Mouse (Mus musculus) brain, embryonic 18.5 days (tissue): ENCODE results near the gene Lctl.
A peak's percentile ranks its signal among the peaks of the same experiment; 100 is the strongest.
"Not testable (repeated sequence)": the region's sequence is repeated elsewhere in the genome, so short reads cannot be mapped to it uniquely, and the experiment has no call there.

Experiments
- DNase-seq: peaks from one replicate; pipeline ENCODE4 v3.0.0-alpha.2; 2012; ENCODE audit warnings: low read depth, low spot score

Gene Lctl

DNA sequence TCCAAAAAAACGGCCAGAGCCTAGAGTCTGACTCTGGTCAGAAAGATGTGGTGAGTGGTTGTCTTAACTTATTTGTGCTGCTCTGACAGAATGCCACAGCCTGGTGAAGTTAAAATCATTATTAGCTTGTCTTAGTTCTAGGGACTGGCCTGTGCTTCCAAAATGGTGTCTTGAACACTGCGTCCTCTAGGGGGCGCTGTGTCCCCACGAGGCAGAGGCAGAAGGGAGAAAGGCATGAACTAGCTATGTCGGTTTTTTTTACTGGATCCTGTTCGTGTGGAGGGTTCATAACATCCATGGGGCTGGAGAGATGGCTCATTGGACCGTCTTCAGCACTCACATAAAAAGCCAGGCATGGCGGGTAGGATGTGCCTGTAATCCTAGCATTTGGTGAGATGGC is 3.0 kb downstream of the Lctl start:
- no peak for DNase-seq

DNA sequence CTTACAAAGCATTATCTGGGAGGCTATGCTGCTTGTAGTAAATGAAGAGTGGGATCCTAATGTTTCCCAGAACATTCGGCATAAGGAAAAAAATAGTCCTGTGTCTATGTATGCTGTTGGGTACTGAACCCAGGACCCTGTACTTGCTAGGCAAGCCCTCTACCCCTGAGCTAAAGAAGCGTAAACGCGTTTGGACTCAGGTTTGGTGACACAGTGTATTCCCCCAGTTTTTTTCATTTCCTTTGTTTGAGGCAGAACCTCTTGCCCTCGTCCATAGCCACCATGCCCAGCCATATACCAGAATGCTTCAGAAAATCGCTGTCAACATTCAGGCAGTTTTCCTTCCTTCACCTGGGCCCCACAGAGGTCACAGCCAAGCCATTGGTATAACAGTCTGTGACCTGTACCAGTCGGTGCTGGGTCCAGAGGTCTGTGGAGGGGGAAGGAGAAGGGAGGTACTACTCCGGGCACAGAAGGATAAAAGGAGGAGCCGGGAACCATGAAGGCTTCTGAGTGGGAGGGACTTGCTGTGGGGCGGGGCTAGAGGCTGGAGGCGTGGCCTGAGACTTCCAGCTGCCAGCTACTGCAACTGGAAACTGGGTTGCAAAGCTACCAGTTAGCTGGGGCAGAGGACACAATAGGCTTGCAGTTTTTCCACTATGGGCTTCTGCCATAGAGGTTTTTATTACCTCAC is 3.8 kb downstream of the Lctl start:
- no peak for DNase-seq

DNA sequence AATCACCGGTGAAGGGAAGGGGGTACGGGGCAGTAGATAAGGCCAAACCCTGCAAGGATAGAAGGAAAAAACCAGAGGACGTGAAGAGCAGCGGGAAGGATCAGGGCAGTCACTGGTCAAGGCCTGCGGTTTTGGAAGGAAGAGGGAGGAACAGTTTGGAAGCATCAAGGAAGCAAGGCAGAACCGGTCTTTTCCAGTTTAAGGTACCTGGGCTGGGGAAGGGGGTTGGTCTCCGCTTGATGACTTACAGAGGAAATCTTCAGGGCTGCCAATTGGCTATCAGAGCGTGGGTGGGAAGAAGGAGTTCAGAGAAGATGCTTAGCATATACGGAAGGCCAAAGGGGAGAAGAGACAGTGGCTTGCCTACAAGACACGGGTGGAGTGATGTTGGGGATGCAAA is 5.7 kb downstream of the Lctl start:
- DNase-seq = no peak

DNA sequence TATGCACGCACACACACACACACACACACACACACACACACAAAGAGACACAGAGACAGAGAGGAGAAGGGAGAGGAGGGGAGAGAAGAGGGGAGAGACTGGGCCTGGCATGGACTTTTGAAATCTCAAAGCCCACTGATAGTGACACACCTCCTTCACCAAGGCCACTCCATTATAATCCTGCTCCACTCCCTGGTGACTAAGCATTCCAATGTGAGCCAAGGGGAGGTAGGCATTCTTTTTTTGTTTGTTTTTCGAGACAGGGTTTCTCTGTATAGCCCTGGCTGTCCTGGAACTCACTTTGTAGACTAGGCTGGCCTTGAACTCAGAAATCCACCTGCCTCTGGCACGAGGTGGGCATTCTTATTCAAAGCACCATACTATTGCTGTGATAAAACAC is 7.9 kb downstream of the Lctl start:
- DNase-seq = not testable (repeated sequence)

DNA sequence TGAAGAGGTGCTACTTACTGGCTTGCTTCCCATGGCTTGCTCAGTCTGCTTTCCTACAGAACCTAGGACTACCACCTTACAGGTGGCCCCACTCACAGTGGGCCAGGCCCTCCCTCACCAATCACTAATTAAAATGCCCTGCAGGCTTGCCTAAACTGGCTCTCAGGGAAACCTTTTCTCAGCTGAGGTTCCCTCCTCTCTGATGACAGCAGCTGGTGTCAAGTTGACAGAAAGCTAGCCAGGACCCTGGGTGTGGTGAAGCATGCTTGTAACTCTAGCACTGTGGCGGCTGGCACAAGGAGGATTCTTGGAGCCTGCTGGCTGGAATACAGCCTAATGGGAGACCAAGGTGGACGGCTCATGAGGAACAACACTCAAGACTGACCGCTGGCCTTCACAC is 8.4 kb downstream of the Lctl start:
- no peak for DNase-seq

DNA sequence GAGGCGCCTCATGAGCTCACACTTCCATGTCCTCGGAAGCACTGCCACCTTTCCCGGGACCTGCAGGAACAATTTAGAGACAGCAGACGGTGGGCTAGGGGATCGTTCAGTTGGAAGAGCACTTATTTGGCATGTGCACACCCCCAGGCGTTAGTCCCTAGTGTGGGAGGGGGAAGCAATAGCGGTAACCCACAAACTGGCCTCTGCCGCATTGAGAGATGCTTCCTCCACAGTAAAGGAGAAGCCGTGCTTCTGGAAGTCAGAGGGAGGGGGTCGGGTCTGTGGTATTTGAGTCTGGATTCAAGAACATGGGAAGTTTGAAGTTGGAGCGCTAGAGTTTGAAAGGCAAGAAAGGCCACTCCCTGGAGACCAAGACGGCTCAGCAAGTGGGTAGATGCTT is 9.2 kb downstream of the Lctl start:
- DNase-seq = no peak

DNA sequence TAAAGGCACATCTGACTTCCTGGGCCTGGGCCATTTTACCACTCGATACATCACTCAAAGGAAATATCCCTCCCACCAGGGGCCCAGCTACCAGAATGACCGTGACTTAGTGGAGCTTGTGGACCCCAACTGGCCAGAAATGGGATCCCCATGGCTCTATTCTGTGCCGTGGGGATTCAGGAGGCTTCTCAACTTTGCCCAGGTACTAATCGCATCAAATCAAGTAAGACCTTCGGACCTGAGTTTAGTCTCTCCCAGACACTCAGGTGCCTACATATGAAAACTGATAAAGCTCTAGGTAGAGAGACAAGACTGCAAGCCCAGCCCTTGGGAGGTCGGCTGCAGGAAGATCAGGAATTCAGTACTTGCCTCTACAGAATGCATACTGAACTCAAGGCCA is 14.7 kb downstream of the Lctl start:
- DNase-seq = no peak

DNA sequence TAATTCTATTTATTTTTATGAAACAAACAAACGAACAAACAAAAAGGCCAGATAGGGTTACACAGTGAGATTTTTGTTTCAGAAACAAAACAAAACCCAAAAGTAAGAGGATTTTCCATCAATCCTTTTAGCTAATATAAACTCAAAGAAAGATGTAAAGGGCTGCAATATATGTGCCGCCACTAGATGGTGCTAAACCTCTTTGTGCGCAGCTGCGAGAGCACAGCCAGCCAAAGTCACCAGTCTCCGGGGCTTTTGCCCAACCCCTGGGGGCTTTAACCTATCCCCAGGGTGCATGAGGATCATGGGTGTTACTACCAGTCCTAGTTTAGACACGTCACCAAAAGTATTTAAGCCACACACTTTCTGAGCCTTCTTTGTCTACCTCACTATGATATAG is 21.9 kb downstream of the Lctl start:
- not testable (repeated sequence) for DNase-seq

DNA sequence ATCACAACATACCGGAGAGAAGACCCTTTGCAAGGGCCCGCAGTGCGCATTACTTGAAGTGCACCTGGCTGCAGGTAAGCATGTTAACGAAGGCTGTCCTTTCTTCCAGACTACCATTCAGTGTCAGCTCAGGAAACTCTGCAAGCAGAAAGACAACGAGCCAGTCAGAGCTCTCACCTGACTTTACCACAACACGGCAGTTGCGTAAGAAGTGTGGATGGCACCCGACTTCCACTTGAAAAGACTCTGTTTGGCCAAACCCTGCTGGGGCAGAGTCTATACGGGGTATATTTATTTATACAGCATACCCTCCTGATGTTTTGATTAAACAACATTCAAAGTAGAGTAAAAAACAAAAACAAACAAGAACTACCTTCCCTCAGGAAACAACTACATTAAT is 22.9 kb downstream of the Lctl start:
- DNase-seq = no peak

DNA sequence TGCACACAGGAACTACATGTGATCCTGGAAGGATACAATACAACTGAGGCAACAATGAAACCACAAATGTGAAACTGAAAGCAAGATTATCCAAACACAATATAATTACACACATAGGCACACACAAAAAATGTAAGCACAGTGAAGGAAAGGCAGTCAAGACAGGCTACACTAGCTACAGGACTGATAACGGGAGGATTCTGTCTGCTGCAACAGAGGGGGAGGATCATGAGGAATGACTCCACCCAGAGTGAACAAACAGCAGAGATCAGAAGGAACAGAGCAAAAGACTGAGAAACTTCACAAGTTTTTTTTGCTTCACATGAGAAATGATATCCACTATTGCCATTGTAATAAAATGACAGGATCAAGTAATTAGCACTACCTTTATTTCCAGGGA is 39.7 kb downstream of the Lctl start:
- no peak for DNase-seq

DNA sequence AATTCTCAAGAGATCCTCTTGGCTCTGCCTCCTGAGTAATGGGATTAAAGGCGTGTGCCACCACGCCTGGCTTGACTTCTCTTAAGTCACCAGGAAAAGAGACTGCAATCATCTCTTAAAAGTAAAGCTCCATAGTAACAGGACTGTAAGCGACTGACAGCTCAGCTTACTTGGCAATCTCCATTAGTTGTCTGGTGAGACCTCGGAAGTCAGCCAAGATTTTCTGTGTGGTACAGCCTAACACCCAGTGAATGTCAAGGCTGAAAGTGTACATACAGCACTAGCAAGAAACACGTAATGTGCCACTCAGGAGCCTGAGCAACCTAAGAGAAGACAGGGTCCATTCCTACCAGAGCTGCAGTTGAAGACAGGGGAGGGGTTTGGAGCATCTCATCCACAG is 43.5 kb downstream of the Lctl start:
- DNase-seq = no peak

DNA sequence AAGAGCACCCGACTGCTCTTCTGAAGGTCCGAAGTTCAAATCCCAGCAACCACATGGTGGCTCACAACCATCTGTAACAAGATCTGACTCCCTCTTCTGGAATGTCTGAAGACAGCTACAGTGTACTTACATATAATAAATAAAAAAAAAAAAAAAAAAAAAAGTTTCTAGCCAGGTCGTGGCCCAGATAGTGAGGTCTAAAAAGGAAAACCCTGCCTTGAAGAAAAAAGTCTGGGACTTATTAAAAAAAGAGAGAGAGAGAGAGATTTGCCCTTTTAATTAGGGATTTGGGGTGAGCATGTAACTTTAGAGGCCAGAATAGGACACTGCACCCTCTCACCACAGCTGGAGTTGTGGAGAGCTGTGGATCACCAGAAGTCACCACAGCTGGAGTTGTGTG is 53.0 kb downstream of the Lctl start:
- DNase-seq = not testable (repeated sequence)

DNA sequence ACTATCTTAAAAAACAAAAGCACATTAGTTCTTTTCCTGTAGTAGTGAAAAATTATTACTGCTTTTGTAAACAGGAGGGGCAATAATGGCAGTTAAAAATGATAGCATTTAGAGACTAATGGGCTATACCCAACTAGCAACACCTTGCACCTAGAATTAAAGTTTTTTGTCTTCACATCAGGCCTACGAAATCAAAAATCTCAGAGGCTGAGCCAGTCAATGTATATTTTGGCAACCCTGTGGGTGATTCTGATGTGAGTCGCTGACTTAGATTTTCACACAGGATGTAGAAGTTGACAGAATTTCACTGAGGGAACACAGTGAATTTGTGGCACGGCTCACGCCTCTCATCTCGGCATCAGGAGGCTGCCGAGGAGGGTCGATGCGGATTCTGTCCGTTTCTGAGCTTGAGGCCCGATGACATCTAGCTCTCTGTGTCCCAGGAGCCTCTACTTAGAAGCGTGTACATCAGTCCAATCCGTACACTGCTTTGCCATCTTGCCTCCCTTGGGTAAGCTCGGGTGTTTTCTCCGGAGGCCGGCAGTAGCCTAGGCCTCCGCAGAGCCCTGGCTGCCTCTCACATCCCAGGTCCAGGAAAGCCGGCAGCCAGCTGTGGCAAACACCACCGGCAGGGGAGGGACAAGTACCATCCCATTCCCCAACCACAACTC is 55.3 kb downstream of the Lctl start:
- no peak for DNase-seq

DNA sequence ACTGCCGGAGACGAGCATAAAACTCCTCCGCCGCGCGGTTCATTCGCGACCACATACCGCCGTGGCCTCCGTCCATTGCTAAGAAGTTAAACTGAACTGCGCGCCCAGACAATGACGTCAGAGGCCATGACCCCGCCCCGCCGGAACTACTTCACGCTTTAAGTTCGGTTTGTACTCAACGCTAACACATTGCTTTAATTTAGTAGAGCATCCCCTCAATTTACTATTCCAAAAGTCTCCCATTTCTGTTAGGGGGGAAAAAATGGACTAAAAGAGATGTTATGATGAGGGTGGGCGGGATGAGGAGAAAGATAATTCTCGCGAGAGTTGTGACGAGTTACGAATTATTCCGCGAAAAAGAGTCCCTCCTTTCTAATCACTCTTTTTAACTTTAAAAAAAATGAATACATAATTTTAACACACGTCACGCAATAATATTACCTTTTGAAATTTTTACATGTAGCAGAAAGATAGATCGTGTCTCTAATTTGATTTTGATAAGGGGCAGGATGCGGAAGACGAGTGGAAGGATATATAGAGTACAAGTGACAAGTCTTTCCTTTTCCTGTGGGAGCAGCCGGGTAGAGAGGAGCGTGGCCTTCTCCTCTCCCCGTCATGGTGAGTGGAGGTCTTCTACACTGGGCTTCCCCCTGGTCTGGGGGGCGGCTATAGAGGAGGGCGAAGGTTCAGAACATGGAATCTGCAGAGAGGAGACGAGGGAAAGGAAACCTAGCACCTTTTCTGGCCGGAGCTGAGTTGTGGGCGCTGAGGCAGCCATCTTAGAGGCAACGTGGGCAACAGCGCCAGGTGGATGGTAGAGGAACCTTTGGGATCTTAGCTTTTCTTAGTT is 56.1 kb downstream of the Lctl start, which contains the start of the genes Zwilch and Rpl4:
Gene Zwilch (minus strand): TSS at position 289 of the 850 bp plus-strand sequence.
Gene Rpl4 (plus strand): TSS at position 560 of the 850 bp plus-strand sequence.
- DNase-seq = peak; percentile 78

DNA sequence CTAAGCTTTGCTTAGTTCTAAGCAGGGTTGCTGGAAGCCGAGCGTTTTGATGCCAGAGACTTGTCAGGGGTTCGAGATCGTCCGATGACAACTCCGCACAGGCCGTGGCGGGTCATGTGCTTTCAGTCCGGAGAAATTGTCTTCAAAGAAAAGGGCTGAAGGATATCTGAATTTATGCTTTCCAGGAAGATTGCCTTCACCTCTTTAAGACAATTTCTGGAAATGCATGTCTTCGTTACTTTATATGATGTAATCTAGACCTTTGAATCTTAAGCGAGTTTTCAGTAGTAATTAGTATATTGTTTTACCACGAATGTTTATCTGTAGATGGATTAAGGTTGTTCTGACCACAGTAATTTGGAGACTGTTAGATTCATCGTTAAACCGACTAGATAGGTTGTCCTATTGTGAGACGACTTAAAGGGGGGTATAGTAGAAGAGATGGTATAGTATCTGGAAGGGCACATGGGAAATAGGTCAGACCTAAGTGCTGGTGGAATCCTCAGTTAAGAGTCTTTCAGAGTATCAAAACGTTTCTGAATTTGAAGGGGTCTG is 56.8 kb downstream of the Lctl start:
- DNase-seq = no peak

DNA sequence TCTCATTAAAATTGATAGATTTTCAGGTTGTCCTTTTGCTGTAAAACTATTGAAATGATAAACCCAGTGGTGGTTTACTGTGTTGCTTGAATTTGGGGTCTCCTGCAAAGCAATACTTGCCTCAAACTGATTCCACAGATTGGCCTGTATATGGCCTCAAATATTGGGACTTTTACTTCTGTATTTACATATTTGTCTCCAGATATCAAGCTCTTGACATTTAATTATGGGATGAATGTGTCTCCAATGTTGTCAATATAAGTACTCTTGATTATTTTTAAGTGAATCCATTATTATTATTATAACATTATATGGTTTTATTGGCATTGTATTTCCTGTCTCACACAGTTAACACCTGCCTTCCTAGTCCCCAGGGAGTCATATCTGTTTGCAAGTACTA is 57.4 kb downstream of the Lctl start:
- no peak for DNase-seq

DNA sequence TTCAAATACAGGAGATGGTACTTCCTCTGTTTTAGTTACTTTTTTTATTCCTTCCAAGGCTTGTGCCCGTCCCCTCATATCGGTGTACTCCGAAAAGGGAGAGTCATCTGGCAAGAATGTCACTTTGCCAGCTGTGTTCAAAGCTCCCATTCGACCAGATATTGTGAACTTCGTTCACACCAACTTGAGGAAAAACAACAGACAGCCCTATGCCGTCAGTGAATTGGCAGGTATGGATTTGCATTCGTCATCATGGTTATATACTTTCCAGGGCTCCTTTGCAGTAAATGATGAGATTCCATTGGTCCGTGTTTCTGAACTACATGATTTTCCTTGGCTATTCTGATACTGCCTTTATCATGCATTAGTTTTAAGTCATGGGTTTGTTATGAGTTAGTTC is 57.8 kb downstream of the Lctl start:
- DNase-seq = no peak

DNA sequence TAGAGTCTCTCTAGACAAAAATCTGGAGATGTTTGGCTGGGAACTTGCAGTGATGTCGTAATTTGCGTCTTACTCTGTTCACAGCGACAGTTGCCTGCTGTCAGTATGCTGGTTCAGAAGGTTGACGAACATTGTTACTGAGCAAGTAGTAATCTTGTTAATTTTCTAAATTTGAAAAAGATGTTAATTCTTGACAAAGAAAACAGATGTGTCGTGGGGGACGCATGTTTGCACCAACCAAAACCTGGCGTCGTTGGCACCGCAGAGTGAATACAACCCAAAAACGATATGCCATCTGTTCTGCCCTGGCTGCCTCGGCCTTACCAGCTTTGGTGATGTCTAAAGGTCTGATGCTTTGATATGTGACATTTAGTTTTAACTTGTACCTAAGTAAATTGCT is 58.4 kb downstream of the Lctl start:
- DNase-seq = no peak

DNA sequence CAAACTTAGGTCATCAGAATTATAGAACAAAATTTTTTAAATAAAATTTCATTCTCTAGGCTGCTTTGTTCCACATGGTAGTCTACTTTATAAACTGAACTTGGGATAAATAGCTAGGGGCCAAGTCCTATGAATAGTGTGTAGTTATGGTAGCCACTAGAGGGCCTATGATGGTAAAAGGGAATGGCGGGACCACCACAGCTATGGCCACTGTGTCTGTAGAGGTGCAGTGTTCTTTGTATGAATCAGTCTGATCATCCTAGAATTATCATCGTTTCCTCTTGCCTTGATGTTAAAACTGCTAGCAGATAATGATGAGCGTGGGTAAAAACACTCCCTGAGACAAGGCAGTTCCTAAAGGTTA is 61.6 kb downstream of the Lctl start:
- no peak for DNase-seq

DNA sequence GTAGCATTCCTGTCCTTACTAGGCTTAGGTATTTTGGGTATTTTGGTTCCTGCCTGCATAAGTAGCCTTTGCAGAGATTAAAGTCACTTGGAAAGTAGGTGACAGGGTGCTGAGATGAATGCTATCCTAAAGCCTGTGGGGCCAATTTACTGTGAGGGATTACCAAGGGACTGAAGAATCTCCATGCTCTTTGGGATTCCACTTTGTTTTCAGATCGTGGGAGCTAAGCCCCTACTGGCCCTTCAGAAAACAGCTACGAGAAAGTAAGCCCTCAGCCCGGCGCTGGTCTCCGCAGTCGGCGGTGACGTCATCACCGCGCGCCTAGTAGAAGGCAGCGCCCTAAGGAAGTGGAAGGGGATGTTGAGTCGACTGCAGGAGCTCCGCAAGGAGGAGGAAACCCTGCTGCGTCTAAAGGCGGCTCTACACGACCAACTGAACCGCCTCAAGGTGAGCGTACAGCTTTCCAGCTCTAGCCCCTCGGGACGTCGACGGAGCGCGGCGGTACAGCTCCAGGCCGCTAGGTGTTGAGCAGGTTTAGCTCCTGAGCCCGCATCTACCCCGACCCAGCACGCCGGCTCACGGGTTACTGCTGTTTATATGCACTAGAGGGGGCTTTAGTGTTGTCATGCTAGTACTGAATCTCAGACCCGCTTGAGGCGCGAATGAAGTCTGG is 62.2 kb downstream of the Lctl start, which contains the start of gene Snapc5:
Gene Snapc5 (plus strand): TSS at position 301 of the 673 bp plus-strand sequence.
- DNase-seq = peak; percentile 87

DNA sequence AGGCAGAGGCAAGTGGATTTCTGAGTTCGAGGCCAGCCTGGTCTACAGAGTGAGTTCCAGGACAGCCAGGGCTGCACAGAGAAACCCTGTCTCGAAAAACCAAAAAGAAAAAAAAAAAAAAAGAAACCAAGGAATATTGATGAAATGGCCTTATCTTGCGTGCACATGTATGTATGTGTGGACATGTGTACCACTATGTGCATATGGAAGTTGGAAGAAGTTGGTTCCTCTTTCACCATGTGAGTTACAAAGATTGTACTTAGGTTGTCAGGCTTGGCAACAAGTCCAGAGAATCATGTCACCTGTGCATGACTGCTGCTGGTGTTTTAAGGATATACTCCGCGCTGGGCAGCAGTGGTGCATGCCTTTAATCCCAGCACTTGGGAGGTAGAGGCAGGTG is 66.3 kb downstream of the Lctl start:
- not testable (repeated sequence) for DNase-seq
